Mouse (Mus musculus) lung, embryonic 16.5 days (tissue): ENCODE data around the gene Zfp800. TPM values are rescaled to one million over a fixed set of nuclear protein-coding genes. Genes with fewer than 3 reads are reported as not detected.

ENCODE experiments used
- ATAC-seq: fragments of 200-750 bp; cut with Nextera tagmentation; 2 replicates; pipeline ENCODE4 v1.8.0; 2017; ENCODE audit warnings: low read depth, mild to moderate bottlenecking, moderate library complexity
- H3K27ac ChIP-seq: fragments of 300-500 bp; sonication (generic); 2 replicates; pipeline ENCODE4 v1.5.1; 2014; ENCODE audit warnings: mild to moderate bottlenecking, control low read depth, low read length
- H3K27me3 ChIP-seq: fragments of 300-500 bp; sonication (generic); 2 replicates; pipeline ENCODE4 v1.6.1; 2014; ENCODE audit warnings: low read depth, low read length, mixed read lengths; ENCODE audit not compliant: control insufficient read depth, insufficient read depth
- H3K36me3 ChIP-seq: fragments of 300-500 bp; sonication (generic); 2 replicates; pipeline ENCODE4 v1.6.1; 2014; ENCODE audit warnings: low read length; ENCODE audit not compliant: control insufficient read depth, insufficient read depth
- H3K4me1 ChIP-seq: fragments of 300-500 bp; sonication (generic); replicated peaks from 2 replicates; pipeline ENCODE4 v1.6.1; 2014; ENCODE audit warnings: low read length, mixed read lengths; ENCODE audit not compliant: control insufficient read depth, insufficient read depth
- H3K4me2 ChIP-seq: fragments of 300-500 bp; sonication (generic); 2 replicates; pipeline ENCODE4 v1.6.1; 2014; ENCODE audit warnings: low read depth, low read length, control low read depth
- H3K4me3 ChIP-seq: fragments of 300-500 bp; sonication (generic); 2 replicates; pipeline ENCODE4 v1.5.1; 2014; ENCODE audit warnings: mild to moderate bottlenecking, low read length, control low read depth
- H3K9ac ChIP-seq: fragments of 300-500 bp; sonication (generic); 2 replicates; pipeline ENCODE4 v1.6.1; 2014; ENCODE audit warnings: low read length, control low read depth
- H3K9me3 ChIP-seq: fragments of 300-500 bp; sonication (generic); 2 replicates; pipeline ENCODE4 v1.6.1; 2016; ENCODE audit warnings: low read length; ENCODE audit not compliant: control insufficient read depth
- WGBS: fragments of 180-500 bp; shearing (Covaris S2); extraction: QIAGEN DNeasy Blood & Tissue Kit; methylation state at CpG from one replicate; pipeline ENCODE4 v1.1.7; 2014; 5-methylcytosine and 5-hydroxymethylcytosine counted together
- polyA plus RNA-seq: library from polyadenylated mRNA; unstranded; fragments of >200 nt; fragmentation: Nextera tagmentation; extraction: Ambion mirVana; gene quantifications from 2 replicates; pipeline ENCODE4 v1.2.1, GENCODE M21; 2015

Gene Zfp800
- polyA plus RNA-seq, 1 experiment from 2014 or later = 18.0 TPM

GRCm38 (mm10) chr6:28367575-28367974, 30.2 kb downstream of the Zfp800 start:
- no peak overlapping the region for H3K4me2 ChIP-seq
- no peaks in the 10 kb centered on the region for H3K27me3 ChIP-seq
- 89% methylated on average over 9 of the region's 9 CpGs for WGBS
- H3K36me3 ChIP-seq = no peaks in the 10 kb centered on the region
- H3K9ac ChIP-seq = no peak overlapping the region
- no peak overlapping the region for H3K27ac ChIP-seq
- ATAC-seq = no peak
- no peaks in the 10 kb centered on the region for H3K4me1 ChIP-seq
- no peaks in the 10 kb centered on the region for H3K9me3 ChIP-seq
- no peak overlapping the region for H3K4me3 ChIP-seq

GRCm38 (mm10) chr6:28351066-28351465, 46.7 kb downstream of the Zfp800 start:
- Histone ChIP-seq H3K4me1 (no peaks in the 10 kb centered on the region), H3K4me3 (no peak overlapping the region), H3K36me3 (no peaks in the 10 kb centered on the region), H3K27me3 (no peaks in the 10 kb centered on the region), H3K9me3 (no peaks in the 10 kb centered on the region), H3K27ac (no peak overlapping the region), H3K4me2 (no peak overlapping the region), H3K9ac (no peak overlapping the region)
- no peak for ATAC-seq
- WGBS = 78% methylated on average over 3 of the region's 3 CpGs

GRCm38 (mm10) chr6:28345677-28346076, 52.1 kb downstream of the Zfp800 start:
- no peaks in the 10 kb centered on the region for H3K27me3 ChIP-seq
- H3K9ac ChIP-seq = no peak overlapping the region
- H3K4me3 ChIP-seq = no peak overlapping the region
- H3K27ac ChIP-seq = no peak overlapping the region
- ATAC-seq = no peak
- no peaks in the 10 kb centered on the region for H3K9me3 ChIP-seq
- no peaks in the 10 kb centered on the region for H3K36me3 ChIP-seq
- no peak overlapping the region for H3K4me2 ChIP-seq
- no peaks in the 10 kb centered on the region for H3K4me1 ChIP-seq

GRCm38 (mm10) chr6:28345181-28345580, 52.6 kb downstream of the Zfp800 start:
- Histone ChIP-seq H3K4me3 (no peak overlapping the region), H3K4me2 (no peak overlapping the region), H3K27ac (no peak overlapping the region), H3K27me3 (no peaks in the 10 kb centered on the region), H3K4me1 (no peaks in the 10 kb centered on the region), H3K9ac (no peak overlapping the region), H3K9me3 (no peaks in the 10 kb centered on the region), H3K36me3 (no peaks in the 10 kb centered on the region)
- ATAC-seq = no peak
- WGBS = 49% methylated on average over 7 of the region's 7 CpGs

GRCm38 (mm10) chr6:28342863-28343262, 54.9 kb downstream of the Zfp800 start:
- WGBS = 73% methylated on average over 5 of the region's 5 CpGs
- Histone ChIP-seq H3K9me3 (no peaks in the 10 kb centered on the region), H3K4me2 (no peak overlapping the region), H3K4me1 (no peaks in the 10 kb centered on the region), H3K9ac (no peak overlapping the region), H3K27me3 (no peaks in the 10 kb centered on the region), H3K4me3 (no peak overlapping the region), H3K27ac (no peak overlapping the region), H3K36me3 (no peaks in the 10 kb centered on the region)
- ATAC-seq = no peak

- 85% methylated on average over 4 of the region's 4 CpGs for WGBS
- no peak for ATAC-seq
Observed at GRCm38 (mm10) chr6:28341174-28341573, 56.6 kb downstream of the Zfp800 start.

GRCm38 (mm10) chr6:28339410-28339809, 58.4 kb downstream of the Zfp800 start:
- 86% methylated on average over 5 of the region's 5 CpGs for WGBS
- H3K4me2 ChIP-seq = no peak overlapping the region
- H3K9ac ChIP-seq = no peak overlapping the region
- H3K9me3 ChIP-seq = no peaks in the 10 kb centered on the region
- no peaks in the 10 kb centered on the region for H3K27me3 ChIP-seq
- H3K36me3 ChIP-seq = no peaks in the 10 kb centered on the region
- no peak overlapping the region for H3K4me3 ChIP-seq
- H3K27ac ChIP-seq = no peak overlapping the region
- H3K4me1 ChIP-seq = no peaks in the 10 kb centered on the region
- no peak for ATAC-seq

More at GRCm38 (mm10) chr6:28341174-28341573, 56.6 kb downstream of the Zfp800 start:
- Histone ChIP-seq H3K4me3 (no peak overlapping the region), H3K9me3 (no peaks in the 10 kb centered on the region), H3K4me1 (no peaks in the 10 kb centered on the region), H3K36me3 (no peaks in the 10 kb centered on the region), H3K4me2 (no peak overlapping the region), H3K27me3 (no peaks in the 10 kb centered on the region), H3K9ac (no peak overlapping the region), H3K27ac (no peak overlapping the region)

- no peak overlapping the region for H3K9ac ChIP-seq
- H3K27me3 ChIP-seq = no peaks in the 10 kb centered on the region
- H3K36me3 ChIP-seq = no peaks in the 10 kb centered on the region
- H3K4me3 ChIP-seq = no peak overlapping the region
- H3K4me1 ChIP-seq = no peaks in the 10 kb centered on the region
- 73% methylated on average over 5 of the region's 5 CpGs for WGBS
- no peak overlapping the region for H3K27ac ChIP-seq
- no peak overlapping the region for H3K4me2 ChIP-seq
- no peak for ATAC-seq
- no peaks in the 10 kb centered on the region for H3K9me3 ChIP-seq
Observed at GRCm38 (mm10) chr6:28333696-28334095, 64.1 kb downstream of the Zfp800 start.

- Histone ChIP-seq H3K9me3 (no peaks in the 10 kb centered on the region), H3K4me3 (no peak overlapping the region), H3K36me3 (no peaks in the 10 kb centered on the region), H3K27ac (no peak overlapping the region), H3K4me2 (no peak overlapping the region), H3K9ac (no peak overlapping the region), H3K4me1 (no peaks in the 10 kb centered on the region), H3K27me3 (no peaks in the 10 kb centered on the region)
- no peak for ATAC-seq
- WGBS = 87% methylated on average over 3 of the region's 3 CpGs
Observed at GRCm38 (mm10) chr6:28332546-28332945, 65.3 kb downstream of the Zfp800 start.

GRCm38 (mm10) chr6:28329815-28330214, 68.0 kb downstream of the Zfp800 start:
- H3K27me3 ChIP-seq = no peaks in the 10 kb centered on the region
- no peak overlapping the region for H3K4me2 ChIP-seq
- 60% methylated on average over 6 of the region's 6 CpGs for WGBS
- no peaks in the 10 kb centered on the region for H3K4me1 ChIP-seq
- no peaks in the 10 kb centered on the region for H3K9me3 ChIP-seq
- no peaks in the 10 kb centered on the region for H3K36me3 ChIP-seq
- H3K4me3 ChIP-seq = no peak overlapping the region
- no peak overlapping the region for H3K27ac ChIP-seq
- H3K9ac ChIP-seq = no peak overlapping the region
- ATAC-seq = no peak
